Mouse (Mus musculus): Measurements from ENCODE around the gene Magi1. TPM values are rescaled to one million over a fixed set of nuclear protein-coding genes. Genes with fewer than 3 reads are reported as not detected.

Magi1 gene
- total and polyA plus RNA-seq, 3 experiments, result not detected

- in situ Hi-C loops (cut with MboI; ENCODE audit: low pct_ligation_motif_present, low pct_unique_long_range_greater_than_20kb, low sequenced_read_pairs) (no loop called here), dilution Hi-C loops (cut with MboI; ENCODE audit: extremely low pct_ligation_motif_present, extremely low pct_unique_long_range_greater_than_20kb, low sequenced_read_pairs) (no loop called here)
- Histone ChIP-seq H3K27ac (ENCODE audit: insufficient read depth, low read depth) (no peak overlapping the region), H3K4me1 (ENCODE audit: control insufficient read depth in 1 of 2, insufficient read depth in 2 of 2) (no peaks in the 10 kb centered on the region), H3K4me3 (replicated peaks in 1 of 3; ENCODE audit: low read depth in 2 of 3, low read length in 2 of 3, poor library complexity in 1 of 3) (no peak overlapping the region), H3K4me2 (ENCODE audit: insufficient read depth, low read depth, poor library complexity, severe bottlenecking) (no peak overlapping the region), H3K9me3 (replicated peaks; ENCODE audit: low read length) (peaks cover 68% of the 10 kb centered on the region), H3K27me3 (replicated peaks) (no peaks in the 10 kb centered on the region), H3K36me3 (replicated peaks in 1 of 2; ENCODE audit: control insufficient read depth in 1 of 2, insufficient read depth in 1 of 2, low read length in 1 of 2) (no peaks in the 10 kb centered on the region), H3K79me2 (replicated peaks; ENCODE audit: control insufficient read depth, extremely low read depth, insufficient read depth, poor library complexity, severe bottlenecking) (no peaks in the 10 kb centered on the region), H3K9ac (ENCODE audit: insufficient read depth, low read depth) (no peak overlapping the region)
- no peak for DNase-seq (ENCODE audit: extremely low read depth)
- TF ChIP-seq USF2 (conservative IDR thresholded peaks at IDR 0.05; ENCODE audit: low read depth, low read length), result no peak
- TF ChIP-seq SIN3A (IDR thresholded peaks at IDR 0.05; ENCODE audit: low read length), result no peak
- no peak for TF ChIP-seq USF1 (IDR thresholded peaks at IDR 0.05; ENCODE audit: low read depth, low read length)
- TF ChIP-seq MXI1 (IDR thresholded peaks at IDR 0.05; ENCODE audit: low read depth, low read length), result no peak
- TF ChIP-seq NELFE (IDR thresholded peaks at IDR 0.05; ENCODE audit: low read depth, low read length), result no peak
- no peak for TF ChIP-seq E2F4 (IDR thresholded peaks at IDR 0.05; ENCODE audit: insufficient replicate concordance, low read depth, low read length)
- no peak for TF ChIP-seq GABPA (IDR thresholded peaks at IDR 0.05; ENCODE audit: insufficient replicate concordance, low read depth, low read length)
- no peak for TF ChIP-seq MAZ (IDR thresholded peaks at IDR 0.05; ENCODE audit: low read depth, low read length)
- TF ChIP-seq JUND (conservative IDR thresholded peaks at IDR 0.05; ENCODE audit: low read depth, low read length), result no peak
Measured at GRCm38 (mm10) chr6:94103581-94103980, 180.1 kb downstream of the Magi1 start.

- DNase-seq (ENCODE audit: extremely low read depth), result no peak
- in situ Hi-C loops (cut with MboI; ENCODE audit: low pct_ligation_motif_present, low pct_unique_long_range_greater_than_20kb, low sequenced_read_pairs) (no loop called here), dilution Hi-C loops (cut with MboI; ENCODE audit: extremely low pct_ligation_motif_present, extremely low pct_unique_long_range_greater_than_20kb, low sequenced_read_pairs) (no loop called here)
- no peaks in the 10 kb centered on the region for H3K36me3 ChIP-seq (replicated peaks in 1 of 2; ENCODE audit: control insufficient read depth in 1 of 2, insufficient read depth in 1 of 2, low read length in 1 of 2)
- H3K4me3 ChIP-seq (replicated peaks in 1 of 3; ENCODE audit: low read depth in 2 of 3, low read length in 2 of 3, poor library complexity in 1 of 3), result no peak overlapping the region
- H3K9ac ChIP-seq (ENCODE audit: insufficient read depth, low read depth), result no peak overlapping the region
- H3K4me2 ChIP-seq (ENCODE audit: insufficient read depth, low read depth, poor library complexity, severe bottlenecking), result no peak overlapping the region
- H3K4me1 ChIP-seq (ENCODE audit: control insufficient read depth in 1 of 2, insufficient read depth in 2 of 2), result no peaks in the 10 kb centered on the region
- no peak for TF ChIP-seq ZC3H11A (IDR thresholded peaks at IDR 0.05; ENCODE audit: low read depth, low read length)
- TF ChIP-seq SIN3A (IDR thresholded peaks at IDR 0.05; ENCODE audit: low read length), result no peak
- no peak for TF ChIP-seq TCF12 (IDR thresholded peaks at IDR 0.05; ENCODE audit: low read depth, low read length)
- no peak for TF ChIP-seq USF2 (conservative IDR thresholded peaks at IDR 0.05; ENCODE audit: low read depth, low read length)
- TF ChIP-seq CHD2 (IDR thresholded peaks at IDR 0.05; ENCODE audit: low read length), result no peak
- TF ChIP-seq EP300 (IDR thresholded peaks at IDR 0.05; ENCODE audit: low read length), result no peak
- no peak for TF ChIP-seq ZNF384 (IDR thresholded peaks at IDR 0.05; ENCODE audit: low read depth, low read length)
- no peak for TF ChIP-seq TBP (conservative IDR thresholded peaks at IDR 0.05; ENCODE audit: low read depth, low read length)
- no peak for TF ChIP-seq ZMIZ1 (IDR thresholded peaks at IDR 0.05; ENCODE audit: low read depth, low read length)
- no peak for TF ChIP-seq JUN (IDR thresholded peaks at IDR 0.05; ENCODE audit: insufficient read depth, low read depth, low read length)
- TF ChIP-seq NRF1 (IDR thresholded peaks at IDR 0.05; ENCODE audit: low read depth, low read length), result no peak
- TF ChIP-seq CTCF (conservative IDR thresholded peaks at IDR 0.05 in 1 of 2, IDR thresholded peaks at IDR 0.05 in 1 of 2; ENCODE audit: low read depth in 2 of 2, low read length in 2 of 2), result no peak
- H3K27ac ChIP-seq (ENCODE audit: insufficient read depth, low read depth), result no peak overlapping the region
- no peaks in the 10 kb centered on the region for H3K79me2 ChIP-seq (replicated peaks; ENCODE audit: control insufficient read depth, extremely low read depth, insufficient read depth, poor library complexity, severe bottlenecking)
- no peaks in the 10 kb centered on the region for H3K27me3 ChIP-seq (replicated peaks)
- peaks cover 61% of the 10 kb centered on the region for H3K9me3 ChIP-seq (replicated peaks; ENCODE audit: low read length)
Measured at GRCm38 (mm10) chr6:94101256-94101655, 182.5 kb downstream of the Magi1 start.

Measured in CH12.LX (cell line).